Mouse (Mus musculus): ENCODE measurements at regions not wholly inside any gene's neighbourhood (a gene's known extent, or its start where the extent isn't known, plus 50 kb on each side); places are given as distances from the start of the nearest gene placed in this dataset.
"Not testable (repeated sequence)": the region's sequence is repeated elsewhere in the genome, so short reads cannot be mapped to it uniquely, and the experiment has no call there.

DNA sequence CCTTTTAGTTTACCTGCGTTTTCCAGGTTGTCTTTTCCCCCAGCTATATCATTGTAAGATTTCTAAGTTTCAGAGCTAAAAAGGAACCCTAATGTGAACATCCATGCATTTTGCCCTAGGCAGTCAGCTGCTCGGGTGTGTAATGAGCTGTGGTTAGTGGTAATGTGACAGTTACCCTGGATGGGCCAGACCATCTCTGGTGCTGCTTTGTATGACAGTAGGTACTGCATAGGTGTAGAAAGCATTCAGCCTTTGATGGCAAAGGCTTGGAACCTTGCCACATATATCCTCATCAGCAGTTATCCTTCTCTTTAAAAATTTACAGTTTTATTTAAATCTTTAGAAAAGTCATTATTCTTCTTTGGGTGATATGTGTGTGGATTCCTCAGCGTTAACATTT, 222.5 kb downstream of the Dact1 start:
- no peak for DNase-seq (ENCODE audit: low spot score in 2 of 2)

- DNase-seq (ENCODE audit: low spot score in 2 of 2), result no peak
These were observed 223.2 kb downstream of the Dact1 start for GRCm38 (mm10) chr12:71532708-71533450.

- DNase-seq (ENCODE audit: low spot score in 2 of 2), result no peak
These were observed 224.0 kb downstream of the Dact1 start for GRCm38 (mm10) chr12:71533701-71534100.

GRCm38 (mm10) chr12:71534199-71534598, 224.5 kb downstream of the Dact1 start:
- DNase-seq (ENCODE audit: low spot score in 2 of 2), result no peak

GRCm38 (mm10) chr12:71535251-71535650, 225.6 kb downstream of the Dact1 start:
- no peak for DNase-seq (ENCODE audit: low spot score in 2 of 2)

GRCm38 (mm10) chr12:71535831-71536230, 226.1 kb downstream of the Dact1 start:
- DNase-seq (ENCODE audit: low spot score in 2 of 2), result not testable (repeated sequence)

DNA sequence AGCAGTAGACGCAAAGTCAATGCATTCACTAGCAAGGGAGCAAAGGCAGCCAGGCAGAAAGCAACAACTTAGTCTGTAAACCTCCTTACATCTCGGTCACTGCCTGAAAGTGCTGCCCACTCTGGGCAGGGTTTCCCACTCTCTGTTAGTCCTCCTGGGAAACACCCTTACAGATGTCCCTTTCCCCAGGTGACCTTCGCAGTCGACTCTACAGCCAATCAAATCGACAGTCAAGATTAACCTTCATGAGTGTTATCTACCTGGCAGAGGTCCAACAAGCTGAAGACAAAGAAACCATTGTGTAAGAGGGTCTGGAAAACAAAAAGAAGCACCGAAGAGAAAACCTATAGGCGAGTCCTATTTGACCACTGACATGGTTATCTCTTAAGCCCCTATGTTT, 229.0 kb downstream of the Dact1 start:
- no peak for DNase-seq (ENCODE audit: low spot score in 2 of 2)

DNA sequence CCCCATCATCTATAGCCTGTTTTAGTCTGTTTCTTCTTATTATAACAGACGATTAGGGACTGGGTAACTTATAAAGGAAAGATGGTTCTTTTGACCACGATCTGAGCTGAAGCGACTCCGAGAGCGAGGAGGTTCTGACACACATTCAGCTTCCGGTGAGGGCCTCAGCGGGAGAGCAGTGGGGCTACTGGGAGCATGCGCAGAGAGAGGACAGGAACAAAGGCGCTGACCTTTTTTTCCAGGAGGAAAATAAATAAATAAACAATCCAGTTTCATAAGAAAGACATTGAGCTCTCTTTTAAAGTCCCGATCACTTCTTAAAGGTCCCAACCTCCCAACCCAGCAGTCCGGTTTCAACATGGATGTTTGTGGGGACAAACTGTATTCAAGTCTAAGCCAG, 230.6 kb downstream of the Dact1 start:
- no peak for DNase-seq (ENCODE audit: low spot score in 2 of 2)

DNA sequence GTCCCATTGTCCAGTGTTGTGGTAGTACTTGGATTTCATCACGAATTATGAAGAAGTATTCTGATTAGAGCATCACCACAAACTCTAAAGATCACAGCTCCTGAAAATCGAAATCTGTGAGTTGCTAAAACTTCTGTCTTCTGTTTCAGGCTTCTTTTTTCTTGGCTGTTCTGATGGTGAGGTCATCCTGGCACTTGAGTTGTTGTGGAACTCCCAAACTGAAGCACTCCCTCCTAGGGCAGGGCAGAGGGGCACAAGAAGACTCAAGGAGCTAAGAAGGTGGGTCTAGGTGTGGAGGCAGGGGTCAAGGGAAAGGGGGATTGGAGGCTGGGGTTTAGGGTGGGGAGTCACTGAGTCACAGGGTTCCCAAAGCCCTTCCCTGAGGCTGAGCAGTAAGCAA, 232.3 kb downstream of the Dact1 start:
- no peak for DNase-seq (ENCODE audit: low spot score in 2 of 2)

- DNase-seq (ENCODE audit: low spot score in 2 of 2), result no peak
These were observed 234.0 kb downstream of the Dact1 start for GRCm38 (mm10) chr12:71543571-71544119.

- no peak for DNase-seq (ENCODE audit: low spot score in 2 of 2)
These were observed 234.9 kb downstream of the Dact1 start for GRCm38 (mm10) chr12:71544401-71545159.

DNA sequence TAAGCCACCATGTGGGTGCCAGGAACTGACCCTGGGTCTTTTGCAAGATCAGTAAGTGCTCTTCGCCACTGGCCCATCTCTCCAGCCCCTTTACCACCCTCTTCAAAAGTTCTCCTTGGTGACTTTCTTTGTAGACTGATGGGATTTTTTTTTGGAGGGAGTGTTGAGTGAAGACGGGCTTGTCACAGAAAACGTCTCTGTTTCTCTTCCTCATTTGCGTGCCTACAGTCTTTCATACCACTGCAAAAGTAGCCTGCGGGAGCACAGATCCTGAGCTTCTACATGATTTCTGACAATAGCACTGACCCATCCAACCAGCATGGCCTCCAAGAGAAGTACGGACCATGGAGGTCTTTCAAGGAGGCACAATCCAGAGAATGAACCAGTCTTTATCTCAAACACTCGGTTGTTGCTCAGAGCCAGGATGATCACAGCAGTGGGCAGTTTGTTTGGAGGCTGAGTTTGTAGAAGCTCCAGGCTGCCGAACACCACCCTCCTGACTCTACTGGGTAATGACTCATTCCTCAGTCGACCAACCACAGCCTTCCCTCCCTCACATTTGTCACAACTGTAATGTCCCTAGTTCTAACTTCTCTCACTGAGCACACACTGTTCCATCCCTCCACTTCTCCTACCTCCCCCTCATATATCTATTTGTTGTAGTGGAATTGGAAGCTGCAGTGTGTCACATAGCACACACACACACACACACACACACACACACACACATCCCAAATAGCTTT, 237.0 kb downstream of the Dact1 start:
- no peak for DNase-seq (ENCODE audit: low spot score in 2 of 2)

- no peak for DNase-seq (ENCODE audit: low spot score in 2 of 2)
These were observed 239.7 kb downstream of the Dact1 start for GRCm38 (mm10) chr12:71549336-71549735.

DNA sequence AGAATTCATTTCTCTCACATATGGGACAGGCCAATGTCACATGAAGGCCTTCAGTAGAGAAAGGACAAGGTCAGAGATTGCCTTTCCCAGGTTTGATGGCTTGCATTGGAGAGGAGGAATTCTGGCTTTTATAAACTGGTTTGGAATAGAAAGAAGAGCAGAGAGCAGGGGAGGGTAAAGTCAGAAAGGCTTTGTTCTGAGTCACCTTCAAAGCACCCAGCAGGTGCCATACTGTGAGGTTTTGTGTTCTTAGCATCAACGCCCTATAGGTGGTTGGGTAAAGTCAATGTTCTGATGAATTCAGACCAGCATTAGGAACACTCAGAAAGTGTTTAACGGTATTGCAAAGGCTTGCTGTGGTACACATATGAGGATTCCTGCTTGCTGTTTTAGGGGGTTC, 244.5 kb downstream of the Dact1 start:
- DNase-seq (ENCODE audit: low spot score in 2 of 2), result no peak

DNA sequence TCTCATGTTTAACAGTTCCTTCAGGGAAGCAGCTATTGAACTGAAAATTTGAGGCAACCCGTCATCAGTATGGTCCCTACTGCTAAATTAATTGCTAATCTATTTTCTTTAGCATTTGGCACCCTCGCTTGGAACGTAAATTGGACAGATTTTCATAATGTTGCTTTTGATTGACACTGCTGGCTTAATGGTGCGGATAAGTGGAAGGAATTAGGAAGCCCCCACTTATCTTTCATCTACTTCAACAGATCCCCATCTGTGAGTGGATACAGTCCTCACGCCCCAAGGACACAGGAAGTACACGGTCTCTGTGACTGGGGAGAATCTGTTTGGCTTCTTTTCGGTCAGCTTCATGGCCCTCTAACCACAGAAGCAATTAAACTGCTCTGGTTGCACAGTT, 251.6 kb downstream of the Dact1 start:
- no peak for DNase-seq (ENCODE audit: low spot score in 2 of 2)

DNA sequence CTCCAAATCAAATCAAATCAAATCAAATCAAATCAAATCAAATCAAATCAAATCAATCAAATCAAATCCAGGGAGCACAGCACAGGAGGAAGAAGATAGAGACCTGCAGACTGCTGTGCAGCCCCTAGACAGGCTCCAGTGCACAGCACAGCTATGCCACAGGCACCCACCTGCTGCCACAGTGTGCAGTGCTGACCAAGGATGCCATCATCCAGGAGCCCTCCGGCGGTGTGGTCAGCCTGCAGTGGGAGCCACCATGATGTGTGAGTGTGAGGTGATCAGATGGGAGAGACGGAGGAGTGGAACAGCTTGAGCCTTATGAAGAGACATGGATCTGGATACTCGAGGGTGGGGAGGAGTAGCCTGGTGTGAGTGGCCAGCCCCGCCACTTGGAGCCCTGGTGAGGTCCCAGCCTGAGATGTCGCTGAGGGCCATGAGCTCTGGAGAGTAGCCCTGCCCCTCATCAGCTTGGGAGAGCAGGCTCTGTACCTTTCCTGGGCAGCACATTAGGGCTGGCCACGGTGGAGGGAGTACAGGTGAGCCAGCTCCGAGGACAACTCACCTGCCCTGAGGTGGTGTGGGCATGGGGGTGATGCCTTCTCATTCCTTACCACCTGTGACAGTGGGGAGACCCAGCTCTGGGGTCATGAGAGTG, 252.4 kb downstream of the Dact1 start:
- DNase-seq (ENCODE audit: low spot score in 2 of 2), result no peak

GRCm38 (mm10) chr12:71563219-71563618, 253.5 kb downstream of the Dact1 start:
- DNase-seq (ENCODE audit: low spot score in 2 of 2), result no peak

DNA sequence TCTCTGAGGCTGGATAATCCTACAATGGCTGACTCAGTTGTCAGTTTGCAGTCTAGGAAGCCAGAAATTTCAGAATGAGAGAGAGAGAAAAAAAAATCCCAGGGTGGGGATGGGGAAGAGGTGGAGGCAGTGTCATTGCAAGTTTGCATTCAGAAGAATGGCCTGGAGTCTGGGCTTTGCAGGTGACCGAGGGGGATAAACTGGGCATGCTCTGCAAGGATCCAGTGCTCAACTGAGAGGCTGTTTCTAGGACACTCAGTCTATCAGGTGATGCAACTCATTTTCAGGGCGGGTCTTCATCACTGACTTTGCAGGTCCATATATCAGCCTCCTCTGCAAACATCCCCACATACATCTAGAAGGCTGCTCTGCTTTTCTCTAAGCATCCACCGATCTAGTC, 256.7 kb downstream of the Dact1 start:
- DNase-seq (ENCODE audit: low spot score in 2 of 2), result no peak

- no peak for DNase-seq (ENCODE audit: low spot score in 2 of 2)
These were observed 258.6 kb downstream of the Dact1 start for GRCm38 (mm10) chr12:71568251-71568650.

- no peak for DNase-seq (ENCODE audit: low spot score in 2 of 2)
These were observed 259.3 kb downstream of the Dact1 start for GRCm38 (mm10) chr12:71568880-71569390.

DNA sequence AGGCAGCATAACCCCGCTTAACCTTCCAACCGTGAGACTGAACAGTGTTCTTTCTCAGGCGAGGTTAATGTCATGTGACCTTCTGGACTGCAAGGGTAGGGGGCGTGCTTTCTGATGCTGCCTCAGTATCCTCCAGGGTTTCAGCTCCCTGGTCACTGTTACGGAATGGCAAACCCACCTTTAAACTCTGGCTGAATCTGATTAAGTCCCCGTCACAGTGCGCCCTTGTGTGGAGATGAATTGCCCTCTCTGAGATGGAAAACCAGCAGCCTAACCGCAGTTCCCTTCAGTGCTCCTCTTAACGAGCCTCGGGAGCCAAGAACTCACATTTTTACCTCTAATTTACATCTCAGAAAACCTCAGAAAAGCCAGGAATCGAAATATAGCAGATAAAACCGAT, 260.0 kb downstream of the Dact1 start:
- no peak for DNase-seq (ENCODE audit: low spot score in 2 of 2)

- DNase-seq (ENCODE audit: low spot score in 2 of 2), result no peak
These were observed 260.4 kb downstream of the Dact1 start for GRCm38 (mm10) chr12:71570116-71570515.
